Mouse (Mus musculus) embryonic facial prominence, embryonic 13.5 days (tissue): ENCODE data around the gene Glcci1. TPM values are rescaled to one million over a fixed set of nuclear protein-coding genes. Genes with fewer than 3 reads are reported as not detected.

Experiments used
- ATAC-seq: fragments of 200-750 bp; cut with Nextera tagmentation; 2 replicates; pipeline ENCODE4 v1.8.0; 2017; ENCODE audit warnings: low read depth; ENCODE audit not compliant: insufficient number of reproducible peaks, insufficient read depth, low FRiP score, low TSS enrichment
- H3K27ac ChIP-seq: fragments of 300-500 bp; sonication (generic); 2 replicates; pipeline ENCODE4 v1.5.1; 2015; ENCODE audit warnings: moderate library complexity, mild to moderate bottlenecking, inconsistent platforms
- H3K27me3 ChIP-seq: fragments of 300-500 bp; sonication (generic); 2 replicates; pipeline ENCODE4 v1.6.1; 2015; ENCODE audit warnings: mild to moderate bottlenecking, inconsistent platforms
- H3K36me3 ChIP-seq: fragments of 300-500 bp; sonication (generic); 2 replicates; pipeline ENCODE4 v1.6.1; 2015; ENCODE audit warnings: mild to moderate bottlenecking, inconsistent platforms
- H3K4me1 ChIP-seq: fragments of 300-500 bp; sonication (generic); 2 replicates; pipeline ENCODE4 v1.6.1; 2015; ENCODE audit warnings: inconsistent platforms
- H3K4me2 ChIP-seq: fragments of 300-500 bp; sonication (generic); 2 replicates; pipeline ENCODE4 v1.6.1; 2015; ENCODE audit warnings: moderate library complexity, mild to moderate bottlenecking, inconsistent platforms
- H3K4me3 ChIP-seq: fragments of 300-500 bp; sonication (generic); 2 replicates; pipeline ENCODE4 v1.5.1; 2015; ENCODE audit warnings: mild to moderate bottlenecking, inconsistent platforms
- H3K9ac ChIP-seq: fragments of 300-500 bp; sonication (generic); 2 replicates; pipeline ENCODE4 v1.6.1; 2015; ENCODE audit warnings: mild to moderate bottlenecking, inconsistent platforms
- H3K9me3 ChIP-seq: fragments of 300-500 bp; sonication (generic); 2 replicates; pipeline ENCODE4 v1.6.1; 2016; ENCODE audit warnings: inconsistent platforms
- WGBS: fragments of 180-500 bp; shearing (Covaris S2); methylation state at CpG from one replicate; pipeline ENCODE4 v1.1.7; 2015; ENCODE audit warnings: mixed read lengths; 5-methylcytosine and 5-hydroxymethylcytosine counted together
- polyA plus RNA-seq: library from polyadenylated mRNA; unstranded; fragments of >200 nt; fragmentation: Nextera tagmentation; extraction: Ambion mirVana; gene quantifications from 2 replicates; pipeline ENCODE4 v1.2.1, GENCODE M21; 2015

The Glcci1 gene
- polyA plus RNA-seq, 1 experiment from 2014 or later, result 6.6 TPM

GRCm38 (mm10) chr6:8497234-8497867 is 12.0 kb upstream of the Glcci1 start:
- Histone ChIP-seq H3K27ac (no peak overlapping the region), H3K4me1 (0 out of 2 replicates have a peak, but pooled peaks cover 3% of the 10 kb centered on the region), H3K4me3 (no peak overlapping the region), H3K9ac (no peak overlapping the region), H3K4me2 (no peak overlapping the region), H3K27me3 (no peaks in the 10 kb centered on the region), H3K36me3 (no peaks in the 10 kb centered on the region), H3K9me3 (no peaks in the 10 kb centered on the region)
- no peak for ATAC-seq
- WGBS, result 55% methylated on average over 6 of the region's 6 CpGs

GRCm38 (mm10) chr6:8497868-8498257 is 11.5 kb upstream of the Glcci1 start:
- no peak overlapping the region for H3K4me2 ChIP-seq
- no peak for ATAC-seq
- H3K27ac ChIP-seq, result no peak overlapping the region
- no peak overlapping the region for H3K4me3 ChIP-seq
- no peaks in the 10 kb centered on the region for H3K27me3 ChIP-seq
- H3K9me3 ChIP-seq, result no peaks in the 10 kb centered on the region
- no peaks in the 10 kb centered on the region for H3K36me3 ChIP-seq
- 0 out of 2 replicates have a peak, but pooled peaks cover 3% of the 10 kb centered on the region for H3K4me1 ChIP-seq
- no peak overlapping the region for H3K9ac ChIP-seq
- WGBS, result 36% methylated on average over 6 of the region's 6 CpGs

- Histone ChIP-seq H3K4me1 (0 out of 2 replicates have a peak, but pooled peaks cover 3% of the 10 kb centered on the region), H3K27ac (no peak overlapping the region), H3K9me3 (no peaks in the 10 kb centered on the region), H3K36me3 (no peaks in the 10 kb centered on the region), H3K9ac (no peak overlapping the region), H3K4me2 (no peak overlapping the region), H3K4me3 (no peak overlapping the region), H3K27me3 (no peaks in the 10 kb centered on the region)
- 79% methylated on average over 3 of the region's 3 CpGs for WGBS
- ATAC-seq, result no peak
Measured at GRCm38 (mm10) chr6:8498961-8499360, 10.4 kb upstream of the Glcci1 start.

- Histone ChIP-seq H3K36me3 (no peaks in the 10 kb centered on the region), H3K27me3 (no peaks in the 10 kb centered on the region), H3K27ac (no peak overlapping the region), H3K4me1 (0 out of 2 replicates have a peak, but pooled peaks cover 3% of the 10 kb centered on the region), H3K4me2 (no peak overlapping the region), H3K9me3 (no peaks in the 10 kb centered on the region), H3K9ac (no peak overlapping the region), H3K4me3 (no peak overlapping the region)
- no peak for ATAC-seq
- 50% methylated on average over 3 of the region's 3 CpGs for WGBS
Measured at GRCm38 (mm10) chr6:8503953-8504352, 5.4 kb upstream of the Glcci1 start.

- no peak for ATAC-seq
- Histone ChIP-seq H3K27ac (no peak overlapping the region), H3K36me3 (no peaks in the 10 kb centered on the region)
Measured at GRCm38 (mm10) chr6:8504521-8505228, 4.7 kb upstream of the Glcci1 start.

GRCm38 (mm10) chr6:8506631-8507030 is 2.8 kb upstream of the Glcci1 start:
- ATAC-seq, result no peak
- H3K36me3 ChIP-seq, result no peaks in the 10 kb centered on the region
- no peak overlapping the region for H3K9ac ChIP-seq
- no peak overlapping the region for H3K4me3 ChIP-seq
- H3K27me3 ChIP-seq, result no peaks in the 10 kb centered on the region
- no peaks in the 10 kb centered on the region for H3K9me3 ChIP-seq
- no peak overlapping the region for H3K27ac ChIP-seq
- peaks cover 10% of the 10 kb centered on the region for H3K4me1 ChIP-seq
- no peak overlapping the region for H3K4me2 ChIP-seq

More at GRCm38 (mm10) chr6:8504521-8505228, 4.7 kb upstream of the Glcci1 start:
- Histone ChIP-seq H3K9ac (no peak overlapping the region), H3K4me1 (0 out of 2 replicates have a peak, but pooled peaks cover 3% of the 10 kb centered on the region), H3K9me3 (no peaks in the 10 kb centered on the region), H3K4me2 (no peak overlapping the region), H3K4me3 (no peak overlapping the region), H3K27me3 (no peaks in the 10 kb centered on the region)
- WGBS, result 80% methylated on average over 6 of the region's 6 CpGs

- peak overlapping the region; percentile 97 for H3K27ac ChIP-seq
- peak overlapping the region; percentile 95 for H3K4me3 ChIP-seq
Measured at GRCm38 (mm10) chr6:8508883-8509536, 390 bp upstream of the Glcci1 start.

GRCm38 (mm10) chr6:8509961-8510863 is 812 bp downstream of the Glcci1 start:
- Histone ChIP-seq H3K4me2 (peak overlapping the region; percentile 73), H3K4me3 (peak overlapping the region; percentile 95), H3K27ac (peak overlapping the region; percentile 97), H3K9ac (peak overlapping the region; percentile 98), H3K27me3 (no peaks in the 10 kb centered on the region), H3K9me3 (no peaks in the 10 kb centered on the region), H3K36me3 (no peaks in the 10 kb centered on the region), H3K4me1 (peaks cover 21% of the 10 kb centered on the region)
- WGBS, result under 1% methylated on average over 64 of the region's 73 CpGs
- ATAC-seq, result peak; percentile 22

More at GRCm38 (mm10) chr6:8508883-8509536, 390 bp upstream of the Glcci1 start:
- ATAC-seq, result peak; percentile 99
- under 1% methylated on average over 54 of the region's 56 CpGs for WGBS
- Histone ChIP-seq H3K4me2 (peak overlapping the region; percentile 73), H3K9ac (peak overlapping the region; percentile 98), H3K4me1 (peaks cover 21% of the 10 kb centered on the region), H3K36me3 (no peaks in the 10 kb centered on the region), H3K9me3 (no peaks in the 10 kb centered on the region), H3K27me3 (no peaks in the 10 kb centered on the region)

GRCm38 (mm10) chr6:8510864-8511428 is 1.5 kb downstream of the Glcci1 start:
- peak overlapping the region; percentile 73 for H3K4me2 ChIP-seq
- WGBS, result 3% methylated on average over 7 of the region's 7 CpGs
- peak overlapping the region; percentile 95 for H3K4me3 ChIP-seq
- no peaks in the 10 kb centered on the region for H3K27me3 ChIP-seq
- H3K27ac ChIP-seq, result peak overlapping the region; percentile 97
- H3K36me3 ChIP-seq, result no peaks in the 10 kb centered on the region
- no peak for ATAC-seq
- H3K9ac ChIP-seq, result peak overlapping the region; percentile 98
- peaks cover 21% of the 10 kb centered on the region for H3K4me1 ChIP-seq
- H3K9me3 ChIP-seq, result no peaks in the 10 kb centered on the region

GRCm38 (mm10) chr6:8511447-8511846 is 2.0 kb downstream of the Glcci1 start:
- H3K36me3 ChIP-seq, result no peaks in the 10 kb centered on the region
- peak overlapping the region; percentile 98 for H3K9ac ChIP-seq
- peaks cover 21% of the 10 kb centered on the region for H3K4me1 ChIP-seq
- peak overlapping the region; percentile 97; the same call in 1 of the 2 replicates for H3K27ac ChIP-seq
- H3K9me3 ChIP-seq, result no peaks in the 10 kb centered on the region
- H3K27me3 ChIP-seq, result no peaks in the 10 kb centered on the region
- no peak for ATAC-seq
- H3K4me2 ChIP-seq, result peak overlapping the region; percentile 73
- peak overlapping the region; percentile 95 for H3K4me3 ChIP-seq
- WGBS, result 6% methylated on average over 3 of the region's 3 CpGs

GRCm38 (mm10) chr6:8512416-8512815 is 3.0 kb downstream of the Glcci1 start:
- Histone ChIP-seq H3K27ac (no peak overlapping the region), H3K27me3 (no peaks in the 10 kb centered on the region), H3K9me3 (no peaks in the 10 kb centered on the region), H3K9ac (peak overlapping the region; percentile 98), H3K4me3 (peak overlapping the region; percentile 95), H3K4me1 (peaks cover 21% of the 10 kb centered on the region), H3K36me3 (no peaks in the 10 kb centered on the region), H3K4me2 (peak overlapping the region; percentile 73)
- no peak for ATAC-seq
- WGBS, result 26% methylated on average over 8 of the region's 8 CpGs
